10 mouse cellular contexts compared by ENCODE assay signal in genomic region chr12:103494486-103494885, GRCm38 (mm10). TPM values are rescaled to one million over a fixed set of nuclear protein-coding genes. Genes with fewer than 3 reads are reported as not detected.
DNase-seq lines count a peak whose midpoint lies in the region; ATAC-seq lines count a peak whose summit lies in the region.
"Had no signal": no experiment of that assay in that cellular context is flagged by ENCODE, and none has a peak within 500 bp of the region (broad histone marks: within the 10 kb centered on the region; RNA-seq: fewer than 3 reads in every experiment).

No protein-coding gene starts in this region.

- peak; percentile 31 to 71 for DNase-seq in heart, adult 18-20 months
- DNase-seq in urinary bladder, adult 2 months (ENCODE audit: low spot score): peak; percentile 44
- no peak for DNase-seq in urinary bladder, postnatal 4 days (ENCODE audit: low spot score in 2 of 2)
- peak; percentile 49 for DNase-seq in cerebellum, adult 9-11 months
- peak; percentile 72 for DNase-seq in kidney, adult 9 months
- DNase-seq in mesoderm, embryonic 11.5 days (ENCODE audit: low read depth, low spot score): peak; percentile 34
- DNase-seq in thymus, postnatal 36 days: peak; percentile 60 to 71

- H3K4me3 ChIP-seq in heart, embryonic 11.5 days (ENCODE audit: low read depth, low read length): no peak overlapping the region
- H3K4me3 ChIP-seq: stomach, embryonic 15.5 days had no signal

- no peaks in the 10 kb centered on the region for H3K4me1 ChIP-seq in heart, embryonic 11.5 days (ENCODE audit: control insufficient read depth, insufficient read depth, low read length)
- H3K4me1 ChIP-seq: stomach, embryonic 15.5 days had no signal

- H3K27ac ChIP-seq in heart, embryonic 11.5 days (ENCODE audit: low read depth, low read length): no peak overlapping the region
- H3K27ac ChIP-seq: stomach, embryonic 15.5 days had no signal

- no peaks in the 10 kb centered on the region for H3K36me3 ChIP-seq in heart, embryonic 11.5 days (ENCODE audit: control insufficient read depth, insufficient read depth, low read length)
- H3K36me3 ChIP-seq: stomach, embryonic 15.5 days had no signal

- no peak for ATAC-seq in heart, embryonic 11.5 days (replicated peaks; ENCODE audit: insufficient number of reproducible peaks, low FRiP score, low TSS enrichment)

- no peaks in the 10 kb centered on the region for H3K27me3 ChIP-seq in heart, embryonic 11.5 days (ENCODE audit: control insufficient read depth, insufficient read depth, low read length)
- H3K27me3 ChIP-seq: stomach, embryonic 15.5 days had no signal

- H3K4me2 ChIP-seq in heart, embryonic 11.5 days: no peak overlapping the region
- H3K4me2 ChIP-seq: stomach, embryonic 15.5 days had no signal

- WGBS in heart, embryonic 11.5 days (ENCODE audit: insufficient replicate concordance): 26% methylated on average over 6 of the region's 6 CpGs

- H3K9me3 ChIP-seq in heart, embryonic 11.5 days (replicated peaks; ENCODE audit: control insufficient read depth, low read length): no peaks in the 10 kb centered on the region
- H3K9me3 ChIP-seq: stomach, embryonic 15.5 days had no signal

- H3K9ac ChIP-seq in heart, embryonic 11.5 days (ENCODE audit: low read depth, low read length): no peak overlapping the region
- H3K9ac ChIP-seq: stomach, embryonic 15.5 days had no signal

RNA-seq across cellular contexts. Expression of gene Ifi27l2b, which starts 37.5 kb away (rescaled TPM):
- not detected for total RNA-seq in heart, adult 18-20 months (2021)
- polyA plus RNA-seq in heart, embryonic 11.5 days (2014; fragmentation: Nextera tagmentation; extraction: Ambion mirVana): not detected in 2 replicates
- 0.57 and 0.78 TPM in 2 replicates for polyA plus RNA-seq in urinary bladder, adult 2 months (2012; rRNA removed)
- total RNA-seq: left cerebral cortex, postnatal 14 days had no signal

RNA-seq across cellular contexts. Expression of gene Ppp4r4, which starts 37.6 kb away (rescaled TPM):
- under 1 TPM; 0.31 to 0.32 TPM for total RNA-seq in heart, adult 18-20 months (2021)
- 0.27 and 0.60 TPM in 2 replicates for polyA plus RNA-seq in heart, embryonic 11.5 days (2014; fragmentation: Nextera tagmentation; extraction: Ambion mirVana)
- 2.9 and 3.8 TPM in 2 replicates for polyA plus RNA-seq in urinary bladder, adult 2 months (2012; rRNA removed)

RNA-seq across cellular contexts. Expression of gene Ifi27l2a, which starts 51.0 kb away (rescaled TPM):
- total RNA-seq in heart, adult 18-20 months (2021): 10 to 100 TPM; 48.4 to 73.7 TPM
- polyA plus RNA-seq in heart, embryonic 11.5 days (2014; fragmentation: Nextera tagmentation; extraction: Ambion mirVana): 0.92 and 1.8 TPM in 2 replicates
- polyA plus RNA-seq in urinary bladder, adult 2 months (2012; rRNA removed): 417 and 461 TPM in 2 replicates

Comparison
In these comparisons a context has a peak if more than half of its experiments do, and no peak if none do; other contexts are left out.
1. DNase-seq: peak in heart, adult 18-20 months (2 of 2), urinary bladder, adult 2 months (single experiment), cerebellum, adult 9-11 months (single experiment), kidney, adult 9 months (single experiment), mesoderm, embryonic 11.5 days (single experiment) and thymus, postnatal 36 days (2 of 2); none in urinary bladder, postnatal 4 days (0 of 2).
2. RNA of gene Ifi27l2a, which starts 51.0 kb away (polyA plus RNA-seq): 417 to 461 TPM in urinary bladder, adult 2 months; 0.92 to 1.8 TPM in heart, embryonic 11.5 days; every median in the first group is over 100 times any median in the second.